Mouse (Mus musculus) kidney, adult 8-10 months (tissue): ENCODE measurements around the gene Gprin1.

Source experiments
- DNase-seq, 2 experiments: peaks; one replicate each; pipeline ENCODE4 v3.0.0; 2022

Gene Gprin1

GRCm38 (mm10) chr13:54749864-54750411 is at the start of gene Gprin1:
TSS of gene Gprin1 (minus strand) at chr13:54749874.
- no peak for DNase-seq

GRCm38 (mm10) chr13:54798740-54799139 is 49.1 kb upstream of the Gprin1 start:
- no peak for DNase-seq

- DNase-seq: no peak
These were observed 48.4 kb upstream of the Gprin1 start for GRCm38 (mm10) chr13:54797861-54798643.

- DNase-seq: peak; percentile 22 to 36
These were observed 47.7 kb upstream of the Gprin1 start for GRCm38 (mm10) chr13:54797356-54797755.

- no peak for DNase-seq
These were observed 45.2 kb upstream of the Gprin1 start for GRCm38 (mm10) chr13:54794843-54795242.

GRCm38 (mm10) chr13:54794002-54794577 is 44.4 kb upstream of the Gprin1 start:
- DNase-seq: no peak

- DNase-seq: no peak
These were observed 42.9 kb upstream of the Gprin1 start for GRCm38 (mm10) chr13:54792259-54793230.

GRCm38 (mm10) chr13:54789561-54790397 is 40.1 kb upstream of the Gprin1 start:
- peak in 1 of 2 experiments; percentile 22 for DNase-seq

- peak; percentile 97 to 99 for DNase-seq
These were observed 39.3 kb upstream of the Gprin1 start, which contains the start of gene Tspan17 for GRCm38 (mm10) chr13:54788740-54789560. TSS of gene Tspan17 (plus strand) at chr13:54789377.

GRCm38 (mm10) chr13:54787591-54787990 is 37.9 kb upstream of the Gprin1 start:
- DNase-seq: peak; percentile 48 to 55

GRCm38 (mm10) chr13:54783698-54784097 is 34.0 kb upstream of the Gprin1 start, which contains the start of gene Eif4e1b:
TSS of gene Eif4e1b (plus strand) at chr13:54783998.
- no peak for DNase-seq

GRCm38 (mm10) chr13:54783235-54783634 is 33.6 kb upstream of the Gprin1 start:
- DNase-seq: no peak

GRCm38 (mm10) chr13:54781086-54781485 is 31.4 kb upstream of the Gprin1 start:
- no peak for DNase-seq

- no peak for DNase-seq
These were observed 30.9 kb upstream of the Gprin1 start for GRCm38 (mm10) chr13:54780592-54780991.

- DNase-seq: no peak
These were observed 17.3 kb upstream of the Gprin1 start for GRCm38 (mm10) chr13:54767012-54767411.

- peak in 1 of 2 experiments; percentile 17 for DNase-seq
These were observed 16.6 kb upstream of the Gprin1 start, which contains the start of gene Sncb for GRCm38 (mm10) chr13:54766192-54766768. TSS of gene Sncb (minus strand) at chr13:54766595.

- no peak for DNase-seq
These were observed 15.9 kb upstream of the Gprin1 start for GRCm38 (mm10) chr13:54765281-54766191.

- DNase-seq: no peak
These were observed 11.2 kb upstream of the Gprin1 start for GRCm38 (mm10) chr13:54760906-54761305.

- no peak for DNase-seq
These were observed 10.6 kb upstream of the Gprin1 start for GRCm38 (mm10) chr13:54760164-54760795.
